Mouse (Mus musculus) testis, adult 2 months (tissue): ENCODE results near the gene Gm10961. TPM values are rescaled to one million over a fixed set of nuclear protein-coding genes. Genes with fewer than 3 reads are reported as not detected.

Source experiments
- H3K27ac ChIP-seq: fragments of 200-500 bp; 2 replicates; pipeline ENCODE4 v1.5.1; 2012; ENCODE audit warnings: low read depth, low read length; ENCODE audit not compliant: control insufficient read depth, insufficient read depth
- H3K27me3 ChIP-seq: fragments of 200-500 bp; 2 replicates; pipeline ENCODE4 v1.6.1; 2012; ENCODE audit warnings: mild to moderate bottlenecking, low read length, moderate library complexity; ENCODE audit not compliant: control insufficient read depth, insufficient read depth
- H3K36me3 ChIP-seq: fragments of 200-500 bp; 2 replicates; pipeline ENCODE4 v1.6.1; 2012; ENCODE audit warnings: mild to moderate bottlenecking, low read length; ENCODE audit not compliant: control insufficient read depth, insufficient read depth
- H3K4me1 ChIP-seq: fragments of 200-500 bp; 2 replicates; pipeline ENCODE4 v1.6.1; 2012; ENCODE audit warnings: low read length; ENCODE audit not compliant: control insufficient read depth, insufficient read depth
- H3K4me3 ChIP-seq: fragments of 200-500 bp; 2 replicates; pipeline ENCODE4 v1.5.1; 2012; ENCODE audit warnings: low read depth, mild to moderate bottlenecking, low read length, moderate library complexity, mixed read lengths; ENCODE audit not compliant: control insufficient read depth
- CTCF ChIP-seq: fragments of 200-500 bp; IDR thresholded peaks from 2 replicates; pipeline ENCODE4 v1.5.1; 2012; ENCODE audit warnings: low read depth, mild to moderate bottlenecking, inconsistent platforms, low read length, moderate library complexity; ENCODE audit not compliant: control insufficient read depth, insufficient read depth, insufficient replicate concordance
- POLR2A ChIP-seq: fragments of 200-500 bp; IDR thresholded peaks from 2 replicates; pipeline ENCODE4 v1.6.1; 2012; ENCODE audit warnings: low read depth, mild to moderate bottlenecking, inconsistent platforms, low read length, moderate library complexity; ENCODE audit not compliant: control insufficient read depth
- polyA plus RNA-seq: library from polyadenylated mRNA; depleted of rRNA; stranded (reverse); fragments of >200 nt; gene quantifications from 2 replicates; pipeline ENCODE4 v1.2.3, GENCODE M21; 2012

The Gm10961 gene
- polyA plus RNA-seq, 1 experiment = not detected

- TF ChIP-seq POLR2A (no peak), CTCF (no peak)
- H3K4me1 ChIP-seq = no peaks in the 10 kb centered on the region
- H3K36me3 ChIP-seq = no peaks in the 10 kb centered on the region
- no peak overlapping the region for H3K4me3 ChIP-seq
- no peaks in the 10 kb centered on the region for H3K27me3 ChIP-seq
- H3K27ac ChIP-seq = no peak overlapping the region
These were observed 21.8 kb downstream of the Gm10961 start for GRCm38 (mm10) chr3:107652968-107653367.

- Histone ChIP-seq H3K4me1 (no peaks in the 10 kb centered on the region), H3K27ac (no peak overlapping the region), H3K4me3 (no peak overlapping the region), H3K27me3 (no peaks in the 10 kb centered on the region), H3K36me3 (no peaks in the 10 kb centered on the region)
- TF ChIP-seq POLR2A (no peak), CTCF (no peak)
These were observed 23.7 kb downstream of the Gm10961 start for GRCm38 (mm10) chr3:107654861-107655260.

DNA sequence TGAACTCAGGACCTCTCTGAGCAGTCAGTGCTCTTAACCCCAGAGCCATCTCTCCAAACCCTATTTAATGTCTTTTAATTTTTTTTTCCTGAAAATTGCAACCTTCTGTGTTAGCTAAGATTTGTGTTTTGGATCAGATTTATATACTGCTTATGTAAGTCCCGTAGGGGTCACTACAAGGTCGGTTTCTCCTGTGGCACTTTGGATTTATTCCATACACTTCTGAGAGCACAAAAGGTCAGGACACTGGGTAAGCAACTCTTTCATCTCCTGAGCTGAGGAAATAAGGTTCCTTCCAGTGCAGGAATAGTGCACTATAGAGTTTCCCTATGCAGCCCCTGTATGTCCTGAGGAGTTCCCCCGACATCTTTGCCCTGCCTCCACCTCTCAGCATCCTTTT is 24.4 kb downstream of the Gm10961 start:
- Histone ChIP-seq H3K4me3 (no peak overlapping the region), H3K27ac (no peak overlapping the region), H3K36me3 (no peaks in the 10 kb centered on the region), H3K4me1 (no peaks in the 10 kb centered on the region), H3K27me3 (no peaks in the 10 kb centered on the region)
- no peak for TF ChIP-seq POLR2A
- TF ChIP-seq CTCF = no peak

DNA sequence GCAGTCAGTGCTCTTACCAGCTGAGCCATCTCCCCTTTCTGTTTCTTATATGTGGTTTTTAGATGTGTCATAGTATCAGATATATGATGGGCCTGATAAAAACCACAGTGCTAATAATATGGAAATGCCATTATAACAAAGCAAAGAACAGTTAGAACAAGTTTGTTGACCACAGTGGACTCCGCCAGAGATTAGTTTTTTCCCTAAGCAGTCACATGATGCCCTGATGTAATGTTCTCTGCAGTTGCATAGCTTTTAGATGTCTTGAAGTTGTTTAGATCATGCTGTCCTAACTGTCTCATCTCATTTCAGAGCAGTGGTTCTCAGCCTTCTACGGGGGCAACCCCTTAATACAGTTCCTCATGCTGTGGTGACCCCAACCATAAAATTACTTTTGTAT is 25.0 kb downstream of the Gm10961 start:
- no peak overlapping the region for H3K4me3 ChIP-seq
- H3K4me1 ChIP-seq = no peaks in the 10 kb centered on the region
- TF ChIP-seq POLR2A (no peak), CTCF (no peak)
- no peaks in the 10 kb centered on the region for H3K27me3 ChIP-seq
- no peaks in the 10 kb centered on the region for H3K36me3 ChIP-seq
- no peak overlapping the region for H3K27ac ChIP-seq

DNA sequence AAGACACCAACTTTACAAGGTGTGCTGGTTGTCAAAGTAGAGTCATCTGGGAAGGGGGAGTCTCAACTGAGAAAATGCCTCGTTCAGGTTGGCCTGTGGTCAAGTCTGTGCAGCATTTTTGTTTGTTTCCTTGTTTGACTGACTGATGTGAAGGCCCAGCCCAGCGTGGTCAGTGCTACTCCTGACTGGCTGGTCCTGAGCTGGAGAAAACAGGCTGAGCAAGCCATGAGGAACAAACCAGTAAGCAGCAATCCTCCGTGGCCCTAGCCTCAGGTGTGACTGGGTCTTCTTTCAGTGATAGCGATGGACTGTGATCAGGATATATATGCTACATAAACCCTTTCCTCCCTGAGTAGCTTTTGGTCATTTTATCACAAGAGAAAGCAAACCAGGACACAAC is 25.8 kb downstream of the Gm10961 start:
- Histone ChIP-seq H3K4me1 (no peaks in the 10 kb centered on the region), H3K36me3 (no peaks in the 10 kb centered on the region)
- no peak for TF ChIP-seq CTCF
- TF ChIP-seq POLR2A = no peak

DNA sequence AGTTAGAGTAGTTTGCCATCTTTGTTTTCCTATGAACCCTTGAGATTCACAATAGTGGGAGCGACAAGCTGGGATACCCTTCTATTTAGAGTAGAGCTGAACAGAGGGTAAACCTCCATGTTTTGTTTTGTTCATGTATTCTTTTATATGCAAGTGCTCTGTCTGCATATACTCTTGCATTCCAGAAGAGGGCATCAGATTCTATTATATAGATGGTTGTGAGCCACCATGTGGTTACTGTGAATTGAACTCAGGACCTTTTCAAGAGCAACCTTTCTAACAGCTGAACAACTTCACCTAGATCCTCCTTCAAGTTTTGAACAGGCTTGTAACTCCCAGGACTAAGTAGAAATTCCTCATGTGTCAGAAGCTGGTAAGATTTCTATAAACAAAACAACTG is 27.9 kb downstream of the Gm10961 start:
- no peaks in the 10 kb centered on the region for H3K27me3 ChIP-seq
- H3K4me3 ChIP-seq = no peak overlapping the region
- H3K36me3 ChIP-seq = no peaks in the 10 kb centered on the region
- H3K4me1 ChIP-seq = no peaks in the 10 kb centered on the region
- no peak overlapping the region for H3K27ac ChIP-seq
- TF ChIP-seq POLR2A (no peak), CTCF (no peak)

More for the DNA sequence above, 25.8 kb downstream of the Gm10961 start:
- no peak overlapping the region for H3K4me3 ChIP-seq
- no peaks in the 10 kb centered on the region for H3K27me3 ChIP-seq
- no peak overlapping the region for H3K27ac ChIP-seq

DNA sequence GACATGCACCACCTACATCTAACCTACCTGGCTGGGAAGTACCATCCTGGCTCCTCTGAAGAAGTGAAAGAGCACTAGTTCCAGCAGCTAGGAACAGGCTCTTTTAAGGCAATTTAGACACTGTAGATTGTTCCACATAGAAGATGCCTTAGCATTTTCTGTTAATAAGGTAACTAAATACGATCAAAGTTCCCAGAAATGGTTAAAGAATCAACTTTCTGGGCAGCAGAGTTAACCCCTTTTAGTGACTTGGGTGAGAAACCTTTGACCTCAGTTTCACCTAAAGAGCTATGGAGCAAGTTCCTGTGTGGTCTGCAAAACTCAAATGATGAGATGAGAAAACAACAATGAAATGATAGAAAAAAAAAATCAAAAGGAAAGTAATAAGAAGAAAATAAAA is 33.5 kb downstream of the Gm10961 start:
- TF ChIP-seq CTCF = no peak
- no peak for TF ChIP-seq POLR2A
- no peaks in the 10 kb centered on the region for H3K27me3 ChIP-seq
- H3K4me1 ChIP-seq = no peaks in the 10 kb centered on the region
- peaks cover 8% of the 10 kb centered on the region for H3K36me3 ChIP-seq
- no peak overlapping the region for H3K27ac ChIP-seq
- no peak overlapping the region for H3K4me3 ChIP-seq

DNA sequence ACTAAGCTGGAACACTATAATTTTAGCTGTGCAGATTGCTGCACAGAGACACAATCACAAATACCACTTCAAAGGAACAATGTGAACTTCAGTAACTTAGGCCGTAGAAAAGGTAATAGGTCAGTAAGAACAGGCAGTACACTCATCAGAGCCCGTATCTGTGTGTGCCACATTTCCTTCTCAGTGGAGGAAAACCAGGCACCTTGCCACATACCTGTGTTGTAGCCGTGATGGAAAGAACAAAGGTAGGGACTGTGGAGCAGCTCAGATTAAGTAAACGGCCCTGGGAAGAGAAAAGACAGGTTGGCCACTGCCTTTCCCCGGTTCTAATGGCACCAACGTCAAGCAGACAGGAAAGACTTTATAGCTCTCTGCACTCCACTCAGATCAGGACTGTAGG is 36.3 kb downstream of the Gm10961 start:
- Histone ChIP-seq H3K4me3 (no peak overlapping the region), H3K27me3 (no peaks in the 10 kb centered on the region), H3K27ac (no peak overlapping the region), H3K4me1 (no peaks in the 10 kb centered on the region), H3K36me3 (peaks cover 9% of the 10 kb centered on the region)
- TF ChIP-seq CTCF = no peak
- TF ChIP-seq POLR2A = no peak
